Mouse (Mus musculus): ENCODE results near the gene Gm49396.
A peak's percentile ranks its signal among the peaks of the same experiment; 100 is the strongest.

The Gm49396 gene

GRCm38 (mm10) chr7:30552102-30553020 is 10.8 kb upstream of the Gm49396 start, which contains the start of the genes Hspb6 and Proser3:
Gene Hspb6 (plus strand): TSS chr7:30552178.
Gene Proser3 (minus strand): TSS chr7:30552299.
- DNase-seq (ENCODE audit: extremely low read depth, insufficient read length, low spot score): peak; percentile 93

- DNase-seq (ENCODE audit: extremely low read depth, insufficient read length, low spot score): peak; percentile 77
Observed at GRCm38 (mm10) chr7:30553021-30553589, 10.0 kb upstream of the Gm49396 start.

GRCm38 (mm10) chr7:30553810-30554584 is 9.1 kb upstream of the Gm49396 start:
- DNase-seq (ENCODE audit: extremely low read depth, insufficient read length, low spot score): peak; percentile 29

- no peak for DNase-seq (ENCODE audit: extremely low read depth, insufficient read length, low spot score)
Observed at GRCm38 (mm10) chr7:30556894-30557536, 6.1 kb upstream of the Gm49396 start.

GRCm38 (mm10) chr7:30557901-30558514 is 5.1 kb upstream of the Gm49396 start:
- DNase-seq (ENCODE audit: extremely low read depth, insufficient read length, low spot score): no peak

GRCm38 (mm10) chr7:30558656-30559442 is 4.3 kb upstream of the Gm49396 start:
- no peak for DNase-seq (ENCODE audit: extremely low read depth, insufficient read length, low spot score)

GRCm38 (mm10) chr7:30559443-30559954 is 3.6 kb upstream of the Gm49396 start, which contains the start of gene Lin37:
Gene Lin37 (minus strand): TSS chr7:30559838.
- peak; percentile 89 for DNase-seq (ENCODE audit: extremely low read depth, insufficient read length, low spot score)

GRCm38 (mm10) chr7:30560296-30560695 is 2.8 kb upstream of the Gm49396 start:
- DNase-seq (ENCODE audit: extremely low read depth, insufficient read length, low spot score): no peak

GRCm38 (mm10) chr7:30562526-30563116 is 523 bp upstream of the Gm49396 start:
- no peak for DNase-seq (ENCODE audit: extremely low read depth, insufficient read length, low spot score)

- DNase-seq (ENCODE audit: extremely low read depth, insufficient read length, low spot score): no peak
Observed at GRCm38 (mm10) chr7:30563906-30564280, 749 bp downstream of the Gm49396 start.

GRCm38 (mm10) chr7:30564970-30565571 is 1.9 kb downstream of the Gm49396 start, which contains the start of gene Igflr1:
Gene Igflr1 (plus strand): TSS chr7:30565427.
- DNase-seq (ENCODE audit: extremely low read depth, insufficient read length, low spot score): no peak

- DNase-seq (ENCODE audit: extremely low read depth, insufficient read length, low spot score): no peak
Observed at GRCm38 (mm10) chr7:30566033-30566432, 2.9 kb downstream of the Gm49396 start.

- DNase-seq (ENCODE audit: extremely low read depth, insufficient read length, low spot score): no peak
Observed at GRCm38 (mm10) chr7:30567555-30567954, 4.4 kb downstream of the Gm49396 start.

- no peak for DNase-seq (ENCODE audit: extremely low read depth, insufficient read length, low spot score)
Observed at GRCm38 (mm10) chr7:30572389-30572788, 9.2 kb downstream of the Gm49396 start.

GRCm38 (mm10) chr7:30572969-30573368 is 9.8 kb downstream of the Gm49396 start:
- DNase-seq (ENCODE audit: extremely low read depth, insufficient read length, low spot score): no peak

- DNase-seq (ENCODE audit: extremely low read depth, insufficient read length, low spot score): no peak
Observed at GRCm38 (mm10) chr7:30579950-30580349, 16.8 kb downstream of the Gm49396 start.

- DNase-seq (ENCODE audit: extremely low read depth, insufficient read length, low spot score): no peak
Observed at GRCm38 (mm10) chr7:30581547-30581946, 18.4 kb downstream of the Gm49396 start.

- no peak for DNase-seq (ENCODE audit: extremely low read depth, insufficient read length, low spot score)
Observed at GRCm38 (mm10) chr7:30584339-30584738, 21.2 kb downstream of the Gm49396 start.
